Mouse (Mus musculus): ENCODE data around the gene Pde6d. TPM values are rescaled to one million over a fixed set of nuclear protein-coding genes. Genes with fewer than 3 reads are reported as not detected.

Gene Pde6d
- total RNA-seq, 2 experiments from 2014 or later = 57.8 to 61.8 TPM

GRCm38 (mm10) chr1:86504697-86505421, 77.6 kb downstream of the Pde6d start:
- DNase-seq (ENCODE audit: low spot score in 2 of 2) = peak in 1 of 2 experiments; percentile 36

GRCm38 (mm10) chr1:86503906-86504696, 78.3 kb downstream of the Pde6d start:
- peak; percentile 96 for DNase-seq (ENCODE audit: low spot score in 2 of 2)

DNA sequence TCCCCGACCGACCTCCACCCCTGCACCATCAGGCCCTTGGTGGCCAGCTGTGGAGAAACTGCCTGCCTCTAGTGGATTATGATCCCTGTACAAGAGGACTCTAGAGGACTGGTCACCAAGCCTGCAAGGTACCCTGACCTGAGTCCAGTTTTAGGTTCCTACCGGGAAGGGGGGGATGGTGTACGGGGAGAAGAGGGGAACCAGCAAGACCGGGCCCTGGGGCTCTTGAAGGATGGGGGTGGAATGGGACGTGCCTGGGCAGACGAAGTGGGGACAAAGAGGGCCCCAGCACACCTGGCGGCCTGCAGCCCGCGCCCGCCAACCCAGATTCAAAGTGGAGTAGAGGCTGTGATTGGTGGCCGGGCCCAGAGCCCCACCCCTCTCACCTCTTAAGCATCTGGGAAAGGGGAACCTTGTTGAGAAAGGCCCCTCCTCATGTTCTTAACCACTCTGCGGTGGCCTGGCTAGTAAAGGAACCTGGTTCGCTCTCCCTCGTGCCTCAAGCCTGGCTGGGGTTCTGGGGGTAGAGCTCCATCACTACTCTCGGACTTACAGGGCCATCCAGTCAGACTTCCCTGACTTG, 79.2 kb downstream of the Pde6d start:
- DNase-seq (ENCODE audit: low spot score in 2 of 2) = no peak

GRCm38 (mm10) chr1:86502221-86503048, 80.0 kb downstream of the Pde6d start:
- no peak for DNase-seq (ENCODE audit: low spot score in 2 of 2)

DNA sequence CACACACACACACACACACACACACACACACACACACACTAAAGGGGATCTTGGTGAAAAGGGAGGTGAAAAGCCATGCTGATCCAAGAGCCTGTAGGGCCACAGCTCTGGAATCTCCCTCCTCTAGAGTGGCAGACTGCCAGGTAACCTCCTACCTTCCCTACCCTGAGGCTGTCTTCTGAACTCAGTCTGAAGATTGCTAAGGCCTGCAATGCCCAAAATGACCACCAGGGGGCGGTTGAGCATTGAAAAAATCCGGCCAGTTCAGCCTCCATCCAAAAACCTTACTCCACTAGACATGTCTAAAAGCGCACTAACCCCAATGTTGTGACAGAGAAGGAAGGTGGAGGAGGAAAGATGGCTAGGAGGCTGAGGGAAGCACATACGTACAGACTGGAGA, 80.9 kb downstream of the Pde6d start:
- DNase-seq (ENCODE audit: low spot score in 2 of 2) = peak; percentile 95 to 97

DNA sequence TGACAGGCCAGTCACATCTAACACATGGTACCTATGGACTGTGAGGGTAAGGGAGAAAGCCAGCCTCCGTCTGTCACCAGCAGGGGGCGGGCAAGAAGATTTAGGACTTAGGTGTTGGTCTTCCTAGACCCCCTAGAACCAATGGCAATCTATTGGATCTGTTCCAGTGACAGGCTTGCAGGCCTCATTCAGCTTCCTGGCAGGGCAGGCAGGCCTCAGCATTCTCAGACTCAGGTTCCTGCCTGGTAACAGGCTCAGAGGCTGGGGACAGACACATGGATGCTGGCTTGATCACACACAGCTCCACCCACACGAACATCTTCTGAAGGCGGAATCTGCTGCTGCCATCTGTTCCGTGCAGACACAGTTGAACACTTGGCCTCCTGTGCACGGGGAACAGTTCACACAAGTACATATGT, 81.3 kb downstream of the Pde6d start:
- peak; percentile 79 to 89 for DNase-seq (ENCODE audit: low spot score in 2 of 2)

DNA sequence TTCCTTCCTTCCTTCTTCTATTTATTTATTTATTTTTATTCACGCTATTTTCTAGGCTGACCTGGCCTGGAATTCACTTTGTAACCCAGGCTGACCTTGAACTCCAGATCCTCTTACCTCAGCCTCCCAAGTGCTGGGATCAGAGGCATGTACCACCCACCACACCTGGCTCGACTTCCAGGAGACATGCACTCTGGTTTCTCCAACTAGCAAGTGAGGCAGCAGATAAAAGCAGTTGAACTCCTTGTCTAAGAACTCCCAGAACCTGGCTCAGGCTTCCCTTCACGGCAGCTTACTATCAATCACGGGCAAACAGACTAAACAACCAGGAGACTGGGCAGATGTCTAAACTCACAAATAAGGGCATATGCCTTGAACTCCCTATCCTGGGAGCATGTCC, 81.7 kb downstream of the Pde6d start:
- DNase-seq (ENCODE audit: low spot score in 2 of 2) = peak in 1 of 2 experiments; percentile 28

GRCm38 (mm10) chr1:86499903-86500302, 82.5 kb downstream of the Pde6d start:
- peak in 1 of 2 experiments; percentile 56 for DNase-seq (ENCODE audit: low spot score in 2 of 2)

- DNase-seq (ENCODE audit: low spot score in 2 of 2) = no peak
Observed at GRCm38 (mm10) chr1:86498611-86499010, 83.8 kb downstream of the Pde6d start.

- DNase-seq (ENCODE audit: low spot score in 2 of 2) = no peak
Observed at GRCm38 (mm10) chr1:86497986-86498385, 84.4 kb downstream of the Pde6d start.

DNA sequence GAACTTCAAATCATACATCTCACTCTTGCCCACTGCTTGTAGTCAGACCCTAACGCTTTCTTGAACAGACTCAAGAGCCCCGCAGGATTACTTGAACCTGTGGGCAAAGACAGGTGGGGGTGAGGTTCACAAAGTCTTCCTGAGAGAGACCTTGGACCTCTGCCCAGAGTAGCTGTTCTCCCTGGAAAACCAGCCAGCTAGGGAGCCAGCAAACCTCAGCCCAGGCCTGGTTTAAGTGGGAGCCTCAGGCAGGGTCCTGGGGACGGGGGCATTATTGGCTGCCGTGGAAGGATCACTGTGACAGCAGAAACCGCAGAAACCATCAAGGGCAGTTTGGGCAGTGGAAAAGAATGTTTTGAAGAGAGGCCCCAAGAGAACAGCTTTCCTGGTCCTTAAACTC, 85.1 kb downstream of the Pde6d start:
- DNase-seq (ENCODE audit: low spot score in 2 of 2) = no peak

GRCm38 (mm10) chr1:86496340-86496739, 86.1 kb downstream of the Pde6d start:
- DNase-seq (ENCODE audit: low spot score in 2 of 2) = no peak

DNA sequence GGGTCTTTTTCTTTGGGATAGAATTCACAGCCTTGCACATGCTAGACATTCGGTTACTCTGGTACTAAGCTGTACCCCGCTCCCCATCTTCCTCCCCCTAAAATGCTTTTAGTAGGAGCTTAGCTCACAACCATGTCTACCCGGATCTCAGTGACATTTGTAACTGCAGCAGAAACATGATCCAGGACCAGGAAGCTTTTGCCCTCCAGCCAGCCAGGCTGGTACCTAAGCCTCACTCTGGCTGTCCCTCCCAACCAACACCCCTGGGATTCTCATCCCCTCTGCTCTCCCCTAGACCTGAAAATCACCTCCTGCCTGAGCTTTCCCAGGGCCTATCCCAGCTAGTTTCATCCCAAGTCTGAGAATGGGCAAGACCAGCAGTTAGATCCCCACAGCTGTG, 88.6 kb downstream of the Pde6d start:
- DNase-seq (ENCODE audit: low spot score in 2 of 2) = no peak

Other genes with a start within 250 kb of the Pde6d start
- 100 to 1,000 TPM; 156 to 157 TPM for gene Ncl, start 223.2 kb downstream of the Pde6d start, total RNA-seq (2021)
- not detected for gene Nmur1, start 156.4 kb downstream of the Pde6d start, total RNA-seq (2021)
- not detected for gene Tex44, start 156.3 kb downstream of the Pde6d start, total RNA-seq (2021)
- gene Ptma, start 55.9 kb downstream of the Pde6d start, total RNA-seq (2021) = 100 to 1,000 TPM; 453 to 549 TPM
- 10 to 100 TPM; 22.8 to 24.4 TPM for gene Cops7b, start 275 bp upstream of the Pde6d start, total RNA-seq (2021)
- 10 to 100 TPM in 1 of 2 experiments, 1 to 10 TPM in 1; 9.9 to 11.8 TPM for gene Nppc, start 87.9 kb upstream of the Pde6d start, total RNA-seq (2021)
- 10 to 100 TPM; 24.7 to 25.9 TPM for gene Dis3l2, start 121.2 kb upstream of the Pde6d start, total RNA-seq (2021)